Mouse (Mus musculus) embryonic facial prominence, embryonic 11.5 days (tissue): ENCODE data around the gene Tmcc2. TPM values are rescaled to one million over a fixed set of nuclear protein-coding genes. Genes with fewer than 3 reads are reported as not detected.

Experiments used
- ATAC-seq: fragments of 200-750 bp; cut with Nextera tagmentation; replicated peaks from 2 replicates; pipeline ENCODE4 v1.8.0; 2017; ENCODE audit warnings: low read depth; ENCODE audit not compliant: insufficient number of reproducible peaks, low FRiP score, low TSS enrichment
- DNase-seq: peaks from one replicate; pipeline ENCODE4 v3.0.0-alpha.2; 2015; ENCODE audit warnings: low spot score
- H3K27ac ChIP-seq: fragments of 300-500 bp; sonication (generic); replicated peaks from 2 replicates; pipeline ENCODE4 v1.5.1; 2014; ENCODE audit warnings: mild to moderate bottlenecking, low read depth, low read length, control low read depth
- H3K27me3 ChIP-seq: fragments of 300-500 bp; sonication (generic); 2 replicates; pipeline ENCODE4 v1.6.1; 2014; ENCODE audit warnings: mild to moderate bottlenecking, low read length, moderate library complexity, mixed read lengths; ENCODE audit not compliant: control insufficient read depth, insufficient read depth
- H3K36me3 ChIP-seq: fragments of 300-500 bp; sonication (generic); replicated peaks from 2 replicates; pipeline ENCODE4 v1.6.1; 2014; ENCODE audit warnings: low read depth, mild to moderate bottlenecking, low read length, moderate library complexity, mixed read lengths; ENCODE audit not compliant: control insufficient read depth, insufficient read depth
- H3K4me1 ChIP-seq: fragments of 300-500 bp; sonication (generic); 2 replicates; pipeline ENCODE4 v1.6.1; 2014; ENCODE audit warnings: low read length, mixed read lengths; ENCODE audit not compliant: control insufficient read depth, insufficient read depth
- H3K4me2 ChIP-seq: fragments of 300-500 bp; sonication (generic); 2 replicates; pipeline ENCODE4 v1.6.1; 2014; ENCODE audit warnings: low read depth, mild to moderate bottlenecking, control low read depth, low read length, moderate library complexity
- H3K4me3 ChIP-seq: fragments of 300-500 bp; sonication (generic); 2 replicates; pipeline ENCODE4 v1.5.1; 2014; ENCODE audit warnings: low read depth, low read length, control low read depth
- H3K9ac ChIP-seq: fragments of 300-500 bp; sonication (generic); replicated peaks from 2 replicates; pipeline ENCODE4 v1.6.1; 2014; ENCODE audit warnings: mild to moderate bottlenecking, control low read depth, low read length
- H3K9me3 ChIP-seq: fragments of 300-500 bp; sonication (generic); replicated peaks from 2 replicates; pipeline ENCODE4 v1.6.1; 2016; ENCODE audit warnings: mild to moderate bottlenecking, low read length, inconsistent platforms, mixed read lengths; ENCODE audit not compliant: control insufficient read depth
- WGBS: fragments of 180-500 bp; shearing (Covaris S2); extraction: QIAGEN DNeasy Blood & Tissue Kit; methylation state at CpG from one replicate; pipeline ENCODE4 v1.1.7; 2014; 5-methylcytosine and 5-hydroxymethylcytosine counted together
- polyA plus RNA-seq: library from polyadenylated mRNA; unstranded; fragments of >200 nt; fragmentation: Nextera tagmentation; extraction: Ambion mirVana; gene quantifications from 2 replicates; pipeline ENCODE4 v1.2.1, GENCODE M21; 2014

Tmcc2 gene
- polyA plus RNA-seq, 1 experiment from 2014 or later, result 6.8 TPM

GRCm38 (mm10) chr1:132371298-132372081, 19.6 kb downstream of the Tmcc2 start:
- Histone ChIP-seq H3K9me3 (no peaks in the 10 kb centered on the region), H3K4me2 (no peak overlapping the region), H3K4me1 (peaks cover 5% of the 10 kb centered on the region; the same call in 1 of the 2 replicates), H3K27me3 (no peaks in the 10 kb centered on the region), H3K4me3 (no peak overlapping the region), H3K36me3 (no peaks in the 10 kb centered on the region; the same call in 1 of the 2 replicates), H3K27ac (peak overlapping the region; percentile 47; the same call in 1 of the 2 replicates), H3K9ac (peak overlapping the region; percentile 9; the same call in 1 of the 2 replicates)
- DNase-seq, result no peak
- no peak for ATAC-seq
- 49% methylated on average over 8 of the region's 8 CpGs for whole genome bisulfite sequencing

- no peaks in the 10 kb centered on the region; the same call in 1 of the 2 replicates for H3K36me3 ChIP-seq
- 66% methylated on average over 9 of the region's 9 CpGs for WGBS
- H3K27ac ChIP-seq, result no peak overlapping the region
- H3K9me3 ChIP-seq, result no peaks in the 10 kb centered on the region
- H3K27me3 ChIP-seq, result no peaks in the 10 kb centered on the region
- no peak for DNase-seq
- peaks cover 5% of the 10 kb centered on the region; the same call in 1 of the 2 replicates for H3K4me1 ChIP-seq
- no peak overlapping the region for H3K4me2 ChIP-seq
- ATAC-seq, result no peak
- no peak overlapping the region for H3K9ac ChIP-seq
- H3K4me3 ChIP-seq, result no peak overlapping the region
These were observed 20.4 kb downstream of the Tmcc2 start for GRCm38 (mm10) chr1:132370681-132371173.

- WGBS, result 28% methylated on average over 6 of the region's 7 CpGs
- Histone ChIP-seq H3K4me3 (no peak overlapping the region), H3K9me3 (no peaks in the 10 kb centered on the region), H3K36me3 (no peaks in the 10 kb centered on the region; the same call in 1 of the 2 replicates), H3K4me1 (peaks cover 5% of the 10 kb centered on the region; the same call in 1 of the 2 replicates), H3K9ac (no peak overlapping the region), H3K27me3 (no peaks in the 10 kb centered on the region), H3K27ac (no peak overlapping the region), H3K4me2 (no peak overlapping the region)
- DNase-seq (peak; percentile 89), ATAC-seq (peak; percentile 74)
These were observed 23.2 kb downstream of the Tmcc2 start for GRCm38 (mm10) chr1:132367692-132368506.

GRCm38 (mm10) chr1:132366937-132367336, 24.1 kb downstream of the Tmcc2 start:
- WGBS, result 69% methylated on average over 6 of the region's 6 CpGs
- no peak overlapping the region for H3K4me2 ChIP-seq
- no peak overlapping the region for H3K27ac ChIP-seq
- no peaks in the 10 kb centered on the region; the same call in 1 of the 2 replicates for H3K36me3 ChIP-seq
- no peak for ATAC-seq
- no peak overlapping the region; the same call in 1 of the 2 replicates for H3K4me3 ChIP-seq
- DNase-seq, result no peak
- H3K9ac ChIP-seq, result 0 out of 2 replicates have a peak overlapping the region, but pooled peaks have one; percentile 13
- no peaks in the 10 kb centered on the region for H3K4me1 ChIP-seq
- H3K9me3 ChIP-seq, result no peaks in the 10 kb centered on the region
- no peaks in the 10 kb centered on the region for H3K27me3 ChIP-seq

- H3K36me3 ChIP-seq, result no peaks in the 10 kb centered on the region; the same call in 1 of the 2 replicates
- ATAC-seq (no peak), DNase-seq (no peak)
- H3K4me2 ChIP-seq, result no peak overlapping the region
- H3K9me3 ChIP-seq, result no peaks in the 10 kb centered on the region
- no peak overlapping the region for H3K4me3 ChIP-seq
- WGBS, result 52% methylated on average over 8 of the region's 8 CpGs
- no peak overlapping the region for H3K9ac ChIP-seq
- no peaks in the 10 kb centered on the region for H3K4me1 ChIP-seq
- H3K27ac ChIP-seq, result no peak overlapping the region
- no peaks in the 10 kb centered on the region for H3K27me3 ChIP-seq
These were observed 24.8 kb downstream of the Tmcc2 start for GRCm38 (mm10) chr1:132366235-132366634.

GRCm38 (mm10) chr1:132365645-132366044, 25.4 kb downstream of the Tmcc2 start:
- DNase-seq, result no peak
- Histone ChIP-seq H3K27me3 (no peaks in the 10 kb centered on the region), H3K4me1 (no peaks in the 10 kb centered on the region), H3K4me3 (no peak overlapping the region), H3K4me2 (no peak overlapping the region), H3K27ac (no peak overlapping the region), H3K36me3 (no peaks in the 10 kb centered on the region; the same call in 1 of the 2 replicates), H3K9me3 (no peaks in the 10 kb centered on the region), H3K9ac (no peak overlapping the region)
- 66% methylated on average over 4 of the region's 4 CpGs for WGBS
- no peak for ATAC-seq

- H3K27ac ChIP-seq, result no peak overlapping the region
- DNase-seq (no peak), ATAC-seq (no peak)
- H3K9me3 ChIP-seq, result no peaks in the 10 kb centered on the region
- H3K4me3 ChIP-seq, result no peak overlapping the region
- no peak overlapping the region for H3K9ac ChIP-seq
- H3K36me3 ChIP-seq, result no peaks in the 10 kb centered on the region; the same call in 1 of the 2 replicates
- H3K4me1 ChIP-seq, result no peaks in the 10 kb centered on the region
- 83% methylated on average over 7 of the region's 7 CpGs for WGBS
- H3K27me3 ChIP-seq, result no peaks in the 10 kb centered on the region
- H3K4me2 ChIP-seq, result no peak overlapping the region
These were observed 26.1 kb downstream of the Tmcc2 start for GRCm38 (mm10) chr1:132364896-132365557.
